Mouse (Mus musculus) CD4-positive, CD25-positive, alpha-beta regulatory T cell, adult 2 months (primary cell): ENCODE results near the gene Fabp3.
A peak's percentile ranks its signal among the peaks of the same experiment; 100 is the strongest.

Experiments used
- DNase-seq: peaks from one replicate; pipeline ENCODE4 v3.0.0-alpha.2; 2012; ENCODE audit warnings: low read depth, low spot score

Fabp3 gene

GRCm38 (mm10) chr4:130308231-130309081 lies at the start of gene Fabp3, which contains the start of gene Gm10570:
TSS of gene Fabp3 (plus strand) at chr4:130308595.
TSS of gene Gm10570 (minus strand) at chr4:130308674.
- DNase-seq = peak; percentile 26

DNA sequence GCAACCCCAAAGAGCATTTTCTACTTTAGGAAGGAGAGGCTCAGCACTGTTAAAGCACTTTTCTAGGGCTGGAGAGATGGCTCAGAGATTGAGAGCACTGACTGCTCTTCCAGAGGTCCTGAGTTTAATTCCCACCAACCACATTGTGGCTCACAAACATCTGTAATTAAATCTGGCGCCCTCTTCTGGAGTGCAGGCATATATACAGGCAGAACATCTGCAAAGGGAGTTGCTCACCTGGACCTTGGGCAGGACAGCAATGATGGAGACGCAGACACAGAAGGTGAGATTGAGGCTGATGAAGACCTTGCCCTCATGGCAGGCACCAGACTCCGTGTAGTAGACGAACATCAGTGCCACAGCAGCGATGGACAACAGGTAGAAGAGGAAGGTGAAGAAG lies 48.0 kb upstream of the Fabp3 start:
- no peak for DNase-seq

- no peak for DNase-seq
Measured at GRCm38 (mm10) chr4:130264131-130264530, 44.3 kb upstream of the Fabp3 start.

DNA sequence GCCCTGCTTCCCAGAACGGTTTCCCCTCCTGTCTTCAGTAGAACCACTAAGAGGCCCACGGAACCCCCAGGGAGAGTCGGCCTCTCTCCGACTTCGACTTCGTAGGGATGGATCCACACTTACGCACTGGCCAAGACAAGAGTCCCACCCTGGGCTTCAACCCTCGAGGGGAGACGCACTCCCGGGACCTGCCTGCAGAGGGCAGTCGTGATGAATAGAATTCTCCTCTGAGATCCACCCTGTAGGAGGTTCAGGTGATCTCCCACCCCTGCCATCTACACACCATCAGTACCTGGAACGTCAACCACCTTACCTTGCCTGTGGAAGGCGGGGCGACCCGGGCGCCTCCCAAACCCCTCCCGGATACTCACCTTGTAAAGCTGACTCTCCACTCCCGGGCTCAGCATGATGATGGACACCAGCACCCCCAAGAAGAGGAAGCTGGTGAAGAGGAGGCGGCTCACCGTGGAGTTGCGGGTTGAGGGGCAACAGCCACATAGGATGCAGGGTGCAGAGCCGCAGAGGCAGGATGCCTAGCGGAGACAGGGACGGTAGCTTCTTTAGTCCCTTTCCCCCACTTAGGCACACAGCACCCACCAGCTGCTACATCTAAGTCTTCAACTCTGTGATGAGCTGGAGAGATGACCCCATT lies 43.6 kb upstream of the Fabp3 start:
- DNase-seq = peak; percentile 62

DNA sequence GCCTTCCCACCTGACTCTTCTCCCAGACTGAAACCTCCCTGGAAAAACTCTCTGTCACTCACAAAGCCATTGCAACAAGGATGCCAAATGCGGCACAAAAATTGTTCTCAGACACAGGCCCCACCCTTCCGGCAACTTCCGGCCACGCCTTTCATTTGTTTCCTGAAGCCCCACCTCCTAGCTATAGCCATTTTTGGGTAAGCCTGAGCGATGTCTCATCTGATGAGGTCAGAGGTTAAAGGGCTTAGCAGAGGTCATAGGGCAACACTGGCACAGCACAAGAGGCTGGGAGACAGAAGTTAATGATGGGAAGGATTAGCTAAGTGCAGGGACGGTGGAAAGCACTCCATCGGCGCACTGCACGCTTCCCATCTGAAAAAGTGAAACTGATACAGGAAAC lies 41.8 kb upstream of the Fabp3 start:
- DNase-seq = no peak

DNA sequence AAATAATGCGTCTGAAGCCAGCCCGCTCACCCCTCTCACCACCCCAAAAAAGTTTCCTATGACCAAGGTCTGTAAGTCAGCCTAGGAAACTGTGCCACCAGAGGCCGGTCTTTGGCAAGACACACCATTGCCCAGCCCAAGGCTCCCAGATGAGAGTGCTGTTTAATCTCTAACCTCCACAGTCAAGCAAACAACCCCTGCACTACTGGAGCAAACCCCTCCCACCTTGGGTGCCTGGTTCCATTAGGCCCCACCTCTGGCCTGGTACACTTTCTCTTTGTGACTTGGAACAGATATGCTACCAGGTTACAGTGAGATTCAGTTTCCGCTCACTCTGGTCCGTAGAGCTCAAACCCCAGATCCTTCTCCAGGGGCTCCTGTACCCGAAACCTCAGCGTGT lies 41.3 kb upstream of the Fabp3 start:
- no peak for DNase-seq

- no peak for DNase-seq
Measured at GRCm38 (mm10) chr4:130268736-130269135, 39.7 kb upstream of the Fabp3 start.

GRCm38 (mm10) chr4:130270089-130270488 lies 38.3 kb upstream of the Fabp3 start:
- no peak for DNase-seq

DNA sequence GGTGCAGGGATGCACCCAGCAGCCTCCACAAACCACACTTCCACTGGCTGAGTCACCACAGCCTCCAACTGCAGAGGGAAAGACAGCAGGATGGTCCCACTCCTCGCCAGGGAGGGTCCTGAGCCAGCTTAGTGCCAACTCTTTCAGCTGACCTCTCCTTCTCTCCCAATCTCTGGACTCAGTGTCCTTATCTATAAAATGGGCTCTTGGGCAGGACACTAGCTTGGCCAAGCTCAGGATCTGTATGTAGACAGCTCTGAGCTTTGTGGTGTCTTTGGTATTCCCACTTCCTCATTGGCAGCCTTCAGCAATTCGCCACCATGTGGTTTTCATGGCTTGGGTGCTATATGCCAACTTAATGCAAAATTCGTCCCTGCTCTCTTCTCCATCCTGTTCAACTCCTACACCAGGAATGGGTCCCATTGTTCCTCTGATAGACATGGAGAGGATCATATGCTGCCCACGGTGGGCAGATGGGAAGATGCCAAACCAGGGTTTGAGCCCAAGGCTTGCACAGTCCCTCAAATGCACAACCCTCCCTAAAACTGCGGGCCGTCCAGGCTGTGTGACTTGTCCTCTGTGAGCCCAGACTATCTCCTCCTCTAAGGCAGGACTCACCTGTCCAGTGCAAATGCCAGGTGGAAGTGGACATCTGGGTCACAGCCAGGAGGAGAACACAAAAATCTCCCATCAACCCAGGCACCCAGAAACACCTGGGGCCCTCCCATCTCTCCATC lies 37.6 kb upstream of the Fabp3 start:
- DNase-seq = no peak

DNA sequence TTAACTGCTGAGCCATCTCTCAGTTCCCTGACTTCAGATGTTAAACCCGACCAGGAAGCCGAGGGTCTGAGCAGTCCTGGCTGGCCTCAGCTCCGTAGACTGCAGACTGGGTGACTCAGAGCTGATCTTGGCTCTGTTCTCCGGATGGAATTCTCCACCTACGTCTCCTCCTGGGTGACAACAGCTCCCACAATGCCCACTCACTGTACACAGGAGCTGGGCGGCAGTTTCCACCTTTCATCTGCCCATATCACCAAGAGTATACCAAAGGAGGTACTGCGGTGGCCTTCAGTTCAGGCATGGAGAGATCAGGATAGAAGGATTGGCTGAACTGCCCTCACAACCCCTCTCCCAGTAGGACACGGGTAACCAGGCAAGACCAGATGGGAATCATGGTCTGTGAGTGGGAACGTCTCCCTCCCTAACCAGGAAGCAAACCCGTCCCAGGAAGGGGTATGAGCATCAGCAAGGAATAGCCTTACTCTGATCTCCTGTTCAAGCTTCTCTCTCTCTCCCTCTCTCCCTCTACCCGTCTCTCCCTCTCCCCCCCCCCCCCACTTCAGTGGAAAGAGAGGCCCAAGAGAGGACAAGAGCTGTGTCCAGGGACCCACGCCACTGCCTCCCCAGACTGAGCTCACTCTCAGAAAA lies 34.6 kb upstream of the Fabp3 start:
- no peak for DNase-seq

- DNase-seq = no peak
Measured at GRCm38 (mm10) chr4:130274346-130275015, 33.9 kb upstream of the Fabp3 start.

- no peak for DNase-seq
Measured at GRCm38 (mm10) chr4:130275016-130275822, 33.2 kb upstream of the Fabp3 start.

- no peak for DNase-seq
Measured at GRCm38 (mm10) chr4:130275823-130276105, 32.6 kb upstream of the Fabp3 start.

DNA sequence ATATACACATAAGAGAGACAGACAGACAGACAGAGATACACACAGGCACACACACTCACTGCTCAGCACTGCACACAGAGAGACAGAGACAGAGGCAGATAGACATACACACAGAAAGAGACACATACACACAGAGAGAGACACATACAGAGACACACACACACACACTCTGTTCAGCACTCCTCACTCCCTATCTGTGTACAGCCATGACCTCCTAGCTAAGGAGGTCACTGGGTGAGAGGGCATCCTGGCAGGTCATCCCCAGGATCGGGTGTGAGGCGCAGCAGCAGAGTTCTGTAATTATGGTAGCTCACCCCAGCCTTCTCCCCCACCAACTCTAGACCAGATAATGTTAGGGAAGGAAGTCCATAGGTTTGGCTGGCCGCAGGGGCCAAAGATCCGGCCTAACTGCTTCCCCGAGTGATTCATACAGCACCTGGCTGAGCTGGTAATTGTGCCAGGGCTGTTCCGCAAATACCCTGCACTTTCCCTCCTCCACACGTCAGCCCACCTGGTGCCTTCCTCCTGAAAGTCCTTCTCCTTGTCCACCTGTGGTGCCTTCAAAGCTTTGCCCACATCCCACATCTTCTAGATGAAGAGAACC lies 31.7 kb upstream of the Fabp3 start:
- DNase-seq = no peak

GRCm38 (mm10) chr4:130279105-130279504 lies 29.3 kb upstream of the Fabp3 start, which contains the start of gene Serinc2:
TSS of gene Serinc2 (minus strand) at chr4:130279205.
- no peak for DNase-seq

- no peak for DNase-seq
Measured at GRCm38 (mm10) chr4:130282856-130283255, 25.5 kb upstream of the Fabp3 start.

DNA sequence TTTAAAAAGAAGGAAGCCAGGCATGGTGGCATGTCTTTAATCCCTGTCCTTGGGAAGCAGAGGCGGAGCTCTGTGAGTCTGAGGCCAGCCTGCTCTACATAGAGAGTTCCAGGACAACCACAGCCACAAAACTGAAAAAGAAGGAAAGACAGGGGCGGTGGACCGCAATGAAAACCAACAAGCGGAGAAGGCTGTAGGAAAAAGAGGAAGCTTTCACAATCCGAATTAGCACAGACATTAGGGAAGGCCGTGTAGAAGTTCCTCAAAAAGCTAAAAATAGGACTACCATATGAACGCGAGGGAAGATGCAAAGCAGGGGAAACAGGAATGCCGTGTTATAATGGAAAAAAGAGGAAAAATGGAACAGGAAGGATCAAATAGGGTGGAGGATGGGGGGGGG lies 24.6 kb upstream of the Fabp3 start:
- DNase-seq = no peak

- DNase-seq = no peak
Measured at GRCm38 (mm10) chr4:130286531-130286930, 21.9 kb upstream of the Fabp3 start.

DNA sequence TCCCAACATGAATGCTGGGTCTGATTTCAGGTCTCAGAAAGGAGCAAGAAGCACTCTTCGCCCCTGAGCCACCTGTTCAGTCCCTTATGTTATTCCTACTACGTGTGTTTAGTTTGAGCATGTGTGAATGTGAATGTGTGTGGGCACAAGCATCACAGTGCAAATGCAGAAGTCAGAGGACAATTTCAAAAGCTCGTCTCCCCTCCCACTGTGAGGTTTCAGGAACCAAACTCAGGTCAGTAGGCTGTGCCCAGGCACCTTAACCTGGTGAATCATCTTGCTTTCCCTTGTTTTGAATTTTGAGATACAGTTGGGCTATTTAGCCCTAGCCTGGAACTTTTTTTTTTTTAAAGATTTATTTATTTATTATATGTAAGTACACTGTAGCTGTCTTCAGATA lies 18.6 kb upstream of the Fabp3 start:
- no peak for DNase-seq

DNA sequence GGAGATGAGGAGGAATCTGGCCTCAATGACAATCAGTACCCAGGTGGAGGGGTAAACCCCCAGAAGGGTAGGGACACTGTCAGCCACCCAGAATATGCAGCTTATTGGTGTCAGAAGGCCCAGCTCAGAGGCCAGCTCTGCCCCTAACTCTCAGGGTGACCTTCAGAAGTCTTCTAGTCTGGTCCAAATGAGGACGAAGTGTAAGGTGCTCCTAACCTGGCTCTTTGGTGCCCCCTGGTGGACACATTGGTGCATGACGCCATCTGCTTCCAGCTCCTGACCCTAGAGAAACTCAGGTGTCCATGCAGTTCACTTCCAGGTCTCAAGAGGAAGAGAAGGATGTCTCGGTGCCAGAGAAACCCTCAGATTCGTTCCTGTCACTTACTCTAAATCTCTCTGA lies 16.1 kb upstream of the Fabp3 start:
- peak; percentile 82 for DNase-seq
